30 mouse cellular contexts compared by ENCODE assay signal in genomic region chr1:119417542-119417941, GRCm38 (mm10). TPM values are rescaled to one million over a fixed set of nuclear protein-coding genes. Genes with fewer than 3 reads are reported as not detected.
A peak's percentile ranks its signal among the peaks of the same experiment; 100 is the strongest.
DNase-seq lines count a peak whose midpoint lies in the region; ATAC-seq and TF ChIP-seq lines count a peak whose summit lies in the region.
"Had no signal": no experiment of that assay in that cellular context is flagged by ENCODE, and none has a peak within 500 bp of the region (broad histone marks: within the 10 kb centered on the region; RNA-seq: fewer than 3 reads in every experiment).

No protein-coding gene starts in this region.

- no peak for ATAC-seq in neural tube, embryonic 15.5 days (ENCODE audit: low FRiP score)
- no peak for ATAC-seq in G1E (ENCODE audit: extremely low read depth, insufficient number of reproducible peaks, low FRiP score, poor library complexity, severe bottlenecking)
- ATAC-seq: forebrain, embryonic 16.5 days; inflammation-experienced regulatory T-cells, adult 6 months; liver, embryonic 12.5 days; liver, postnatal 0 days had no signal

- no peak overlapping the region for H3K9ac ChIP-seq in neural tube, embryonic 15.5 days (replicated peaks)
- H3K9ac ChIP-seq: embryonic facial prominence, embryonic 12.5 days; hindbrain, embryonic 12.5 days; kidney, embryonic 15.5 days; liver, embryonic 12.5 days; liver, postnatal 0 days; midbrain, embryonic 12.5 days had no signal

- H3K4me3 ChIP-seq in neural tube, embryonic 15.5 days (replicated peaks), result no peak overlapping the region
- peak overlapping the region; percentile 28; the same call in 1 of the 2 replicates for H3K4me3 ChIP-seq in G1E (ENCODE audit: low read depth, low read length)
- peak overlapping the region; percentile 16; the same call in 1 of the 2 replicates for H3K4me3 ChIP-seq in limb, embryonic 10.5 days
- no peak overlapping the region for H3K4me3 ChIP-seq in layer of hippocampus, adult 2 months
- H3K4me3 ChIP-seq: embryonic facial prominence, embryonic 12.5 days; hindbrain, embryonic 12.5 days; kidney, embryonic 15.5 days; left cerebral cortex, adult 2 months; liver, embryonic 12.5 days; midbrain, embryonic 12.5 days had no signal

- H3K27ac ChIP-seq in neural tube, embryonic 15.5 days (replicated peaks), result no peak overlapping the region
- H3K27ac ChIP-seq in limb, embryonic 10.5 days, result no peak overlapping the region
- H3K27ac ChIP-seq in layer of hippocampus, adult 2 months, result no peak overlapping the region
- H3K27ac ChIP-seq: embryonic facial prominence, embryonic 12.5 days; hindbrain, embryonic 12.5 days; kidney, embryonic 15.5 days; left cerebral cortex, adult 2 months; liver, embryonic 12.5 days; midbrain, embryonic 12.5 days; stomach, postnatal 0 days had no signal

- 80% methylated on average over 20 of the region's 20 CpGs for WGBS in neural tube, embryonic 15.5 days
- 74% methylated on average over 20 of the region's 20 CpGs for WGBS in limb, embryonic 10.5 days

- H3K4me2 ChIP-seq in neural tube, embryonic 15.5 days, result 0 out of 2 replicates have a peak overlapping the region, but pooled peaks have one; percentile 11
- H3K4me2 ChIP-seq: embryonic facial prominence, embryonic 12.5 days; kidney, embryonic 15.5 days; liver, embryonic 12.5 days; midbrain, embryonic 12.5 days had no signal

- no peaks in the 10 kb centered on the region for H3K36me3 ChIP-seq in neural tube, embryonic 15.5 days
- H3K36me3 ChIP-seq in G1E (replicated peaks), result no peaks in the 10 kb centered on the region
- H3K36me3 ChIP-seq in limb, embryonic 10.5 days, result no peaks in the 10 kb centered on the region
- H3K36me3 ChIP-seq: embryonic facial prominence, embryonic 12.5 days; hindbrain, embryonic 12.5 days; kidney, embryonic 15.5 days; liver, embryonic 12.5 days; midbrain, embryonic 12.5 days had no signal

- TF ChIP-seq CTCF in G1E (IDR thresholded peaks at IDR 0.05; ENCODE audit: low read depth, low read length), result no peak
- no peak for TF ChIP-seq CTCF in layer of hippocampus, adult 2 months (conservative IDR thresholded peaks at IDR 0.05)

- peaks cover 53% of the 10 kb centered on the region for H3K4me1 ChIP-seq in neural tube, embryonic 15.5 days
- H3K4me1 ChIP-seq in G1E (ENCODE audit: insufficient read depth, low read depth, low read length), result no peaks in the 10 kb centered on the region
- peaks cover 55% of the 10 kb centered on the region for H3K4me1 ChIP-seq in limb, embryonic 10.5 days

- peaks cover 44% of the 10 kb centered on the region for H3K27me3 ChIP-seq in neural tube, embryonic 15.5 days (replicated peaks)
- H3K27me3 ChIP-seq in G1E (ENCODE audit: insufficient read depth, low read length), result no peaks in the 10 kb centered on the region; the same call in 1 of the 2 replicates
- H3K27me3 ChIP-seq in limb, embryonic 10.5 days (ENCODE audit: low read depth, poor library complexity, severe bottlenecking), result peaks cover 84% of the 10 kb centered on the region

- DNase-seq in neural tube, embryonic 10.5 days (ENCODE audit: extremely low spot score, low spot score), result no peak
- DNase-seq in G1E (ENCODE audit: low spot score), result no peak
- no peak for DNase-seq in limb, embryonic 10.5 days (ENCODE audit: low spot score)
- no peak for DNase-seq in Muller cell, postnatal 12 days (ENCODE audit: inconsistent ontology term)
- DNase-seq in layer of hippocampus, adult 2 months (ENCODE audit: low spot score in 2 of 2), result no peak
- no peak for DNase-seq in frontal cortex, postnatal 10 days (ENCODE audit: low spot score in 2 of 2)
- DNase-seq: adrenal gland, postnatal 14 days; B cell, adult 2 months; cerebellum, adult 11 months; cerebellum, adult 9-10 months; cerebellum, postnatal 36 days; gastrocnemius, postnatal 10 days; kidney, adult 11 months; liver, postnatal 0 days; lung, postnatal 4 days; right cerebral cortex, postnatal 4 days; thymus, adult 18-20 months; thymus, postnatal 25 days had no signal

- no peaks in the 10 kb centered on the region for H3K9me3 ChIP-seq in neural tube, embryonic 15.5 days (replicated peaks)
- peaks cover 71% of the 10 kb centered on the region for H3K9me3 ChIP-seq in G1E (replicated peaks)
- H3K9me3 ChIP-seq in limb, embryonic 10.5 days (replicated peaks), result no peaks in the 10 kb centered on the region
- H3K9me3 ChIP-seq: embryonic facial prominence, embryonic 12.5 days; hindbrain, embryonic 12.5 days; kidney, embryonic 15.5 days; liver, embryonic 12.5 days; megakaryocyte, embryonic 14.5 days; midbrain, embryonic 12.5 days had no signal

RNA-seq across cellular contexts. Expression of gene Inhbb, which starts 4.5 kb away (rescaled TPM):
- 2.1 and 2.4 TPM in 2 replicates for polyA plus RNA-seq in neural tube, embryonic 15.5 days (2015; fragmentation: Nextera tagmentation; extraction: Ambion mirVana)
- total RNA-seq in G1E (2014; fragmentation: Nextera tagmentation) (not detected in 2 replicates), G1E (2017) (under 0.01 and 0.05 TPM in 2 replicates)
- polyA plus RNA-seq in G1E (2012), result not detected in 2 replicates
- polyA plus RNA-seq in limb, embryonic 10.5 days (2016; fragmentation: Nextera tagmentation; extraction: Ambion mirVana), result 0.06 and 0.09 TPM in 2 replicates
- total RNA-seq in layer of hippocampus, adult 2 months (2021), result 1 to 10 TPM; 5.9 to 7.8 TPM
- total RNA-seq: neutrophil, adult 5-6 weeks had no signal
- polyA plus RNA-seq: inflammation-experienced regulatory T-cells, adult 6 months had no signal

Comparison
In these comparisons a context has a peak if more than half of its experiments do, and no peak if none do; other contexts are left out.
1. H3K4me3 ChIP-seq: peak in G1E (single experiment) and limb, embryonic 10.5 days (single experiment); none in neural tube, embryonic 15.5 days (single experiment) and layer of hippocampus, adult 2 months (single experiment).